Mouse (Mus musculus): Measurements from ENCODE around the gene Pitpnm2. TPM values are rescaled to one million over a fixed set of nuclear protein-coding genes. Genes with fewer than 3 reads are reported as not detected.
A peak's percentile ranks its signal among the peaks of the same experiment; 100 is the strongest.

The Pitpnm2 gene
- polyA plus RNA-seq, 1 experiment from 2014 or later = 1.9 TPM

DNA sequence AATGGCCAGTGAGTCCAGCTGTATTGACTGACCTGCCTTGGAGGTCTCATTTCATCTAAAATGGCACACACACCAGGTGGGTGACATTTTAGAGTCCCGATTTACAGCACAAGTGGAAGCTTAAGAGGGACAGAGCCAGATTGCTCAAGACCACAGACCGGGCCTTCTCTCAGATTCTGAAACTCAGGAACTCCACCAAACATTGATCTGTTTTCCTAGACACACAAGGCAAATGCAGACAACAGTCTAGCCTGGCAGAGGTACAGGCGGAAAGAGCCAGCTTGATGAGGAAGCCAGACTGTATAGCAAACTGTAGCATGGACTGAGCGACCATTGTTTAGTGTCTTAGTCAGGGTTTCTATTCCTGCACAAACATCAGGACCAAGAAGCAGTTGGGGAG lies 46.3 kb downstream of the Pitpnm2 start:
- Histone ChIP-seq H3K9me3 (replicated peaks; ENCODE audit: control insufficient read depth, low read length) (no peaks in the 10 kb centered on the region), H3K27ac (ENCODE audit: low read length) (no peak overlapping the region), H3K4me3 (ENCODE audit: low read depth, low read length) (no peak overlapping the region), H3K4me2 (ENCODE audit: low read depth, low read length) (no peak overlapping the region), H3K27me3 (ENCODE audit: control insufficient read depth, insufficient read depth, low read depth, low read length) (no peaks in the 10 kb centered on the region), H3K36me3 (ENCODE audit: control insufficient read depth, insufficient read depth) (no peaks in the 10 kb centered on the region), H3K9ac (ENCODE audit: low read depth, low read length) (no peak overlapping the region), H3K4me1 (ENCODE audit: control insufficient read depth, low read depth, low read length) (peaks cover 67% of the 10 kb centered on the region)
- WGBS (ENCODE audit: insufficient replicate concordance) = 70% methylated on average over 4 of the region's 4 CpGs
- ATAC-seq (ENCODE audit: low read depth) = no peak

GRCm38 (mm10) chr5:124202071-124202470 lies 47.5 kb downstream of the Pitpnm2 start:
- no peaks in the 10 kb centered on the region for H3K36me3 ChIP-seq (ENCODE audit: control insufficient read depth, insufficient read depth)

GRCm38 (mm10) chr5:124201564-124201963 lies 48.0 kb downstream of the Pitpnm2 start:
- no peaks in the 10 kb centered on the region for H3K27me3 ChIP-seq (ENCODE audit: control insufficient read depth, insufficient read depth, low read depth, low read length)
- peaks cover 55% of the 10 kb centered on the region for H3K4me1 ChIP-seq (ENCODE audit: control insufficient read depth, low read depth, low read length)
- no peak overlapping the region for H3K27ac ChIP-seq (ENCODE audit: low read length)
- no peaks in the 10 kb centered on the region for H3K9me3 ChIP-seq (replicated peaks; ENCODE audit: control insufficient read depth, low read length)
- no peaks in the 10 kb centered on the region for H3K36me3 ChIP-seq (ENCODE audit: control insufficient read depth, insufficient read depth)
- H3K4me3 ChIP-seq (ENCODE audit: low read depth, low read length) = no peak overlapping the region
- ATAC-seq (ENCODE audit: low read depth) = 0 out of 2 replicates have a peak, but pooled peaks have one; percentile 35
- H3K4me2 ChIP-seq (ENCODE audit: low read depth, low read length) = no peak overlapping the region
- no peak overlapping the region; the same call in 1 of the 2 replicates for H3K9ac ChIP-seq (ENCODE audit: low read depth, low read length)
- WGBS (ENCODE audit: insufficient replicate concordance) = 59% methylated on average over 2 of the region's 2 CpGs

More at GRCm38 (mm10) chr5:124202071-124202470, 47.5 kb downstream of the Pitpnm2 start:
- Histone ChIP-seq H3K4me1 (ENCODE audit: control insufficient read depth, low read depth, low read length) (peaks cover 59% of the 10 kb centered on the region), H3K4me3 (ENCODE audit: low read depth, low read length) (no peak overlapping the region), H3K27me3 (ENCODE audit: control insufficient read depth, insufficient read depth, low read depth, low read length) (no peaks in the 10 kb centered on the region), H3K4me2 (ENCODE audit: low read depth, low read length) (no peak overlapping the region), H3K27ac (ENCODE audit: low read length) (no peak overlapping the region), H3K9ac (ENCODE audit: low read depth, low read length) (no peak overlapping the region), H3K9me3 (replicated peaks; ENCODE audit: control insufficient read depth, low read length) (no peaks in the 10 kb centered on the region)
- 43% methylated on average over 4 of the region's 4 CpGs for WGBS (ENCODE audit: insufficient replicate concordance)
- no peak for ATAC-seq (ENCODE audit: low read depth)

- no peaks in the 10 kb centered on the region for H3K27me3 ChIP-seq (ENCODE audit: control insufficient read depth, insufficient read depth, low read depth, low read length)
- peaks cover 51% of the 10 kb centered on the region for H3K4me1 ChIP-seq (ENCODE audit: control insufficient read depth, low read depth, low read length)
- 26% methylated on average over 5 of the region's 5 CpGs for WGBS (ENCODE audit: insufficient replicate concordance)
- H3K4me2 ChIP-seq (ENCODE audit: low read depth, low read length) = no peak overlapping the region
- no peak overlapping the region for H3K27ac ChIP-seq (ENCODE audit: low read length)
- no peak overlapping the region for H3K9ac ChIP-seq (ENCODE audit: low read depth, low read length)
- ATAC-seq (ENCODE audit: low read depth) = peak; percentile 56
- H3K9me3 ChIP-seq (replicated peaks; ENCODE audit: control insufficient read depth, low read length) = no peaks in the 10 kb centered on the region
- no peak overlapping the region for H3K4me3 ChIP-seq (ENCODE audit: low read depth, low read length)
- H3K36me3 ChIP-seq (ENCODE audit: control insufficient read depth, insufficient read depth) = no peaks in the 10 kb centered on the region
These were observed 48.7 kb downstream of the Pitpnm2 start for GRCm38 (mm10) chr5:124200844-124201243.

GRCm38 (mm10) chr5:124199168-124199567 lies 50.4 kb downstream of the Pitpnm2 start:
- no peak overlapping the region for H3K9ac ChIP-seq (ENCODE audit: low read depth, low read length)
- no peak overlapping the region for H3K27ac ChIP-seq (ENCODE audit: low read length)
- no peaks in the 10 kb centered on the region for H3K9me3 ChIP-seq (replicated peaks; ENCODE audit: control insufficient read depth, low read length)
- WGBS (ENCODE audit: insufficient replicate concordance) = 84% methylated on average over 5 of the region's 5 CpGs
- no peak for ATAC-seq (ENCODE audit: low read depth)
- no peak overlapping the region for H3K4me3 ChIP-seq (ENCODE audit: low read depth, low read length)
- H3K4me2 ChIP-seq (ENCODE audit: low read depth, low read length) = no peak overlapping the region
- H3K27me3 ChIP-seq (ENCODE audit: control insufficient read depth, insufficient read depth, low read depth, low read length) = no peaks in the 10 kb centered on the region
- H3K4me1 ChIP-seq (ENCODE audit: control insufficient read depth, low read depth, low read length) = peaks cover 42% of the 10 kb centered on the region
- H3K36me3 ChIP-seq (ENCODE audit: control insufficient read depth, insufficient read depth) = no peaks in the 10 kb centered on the region

DNA sequence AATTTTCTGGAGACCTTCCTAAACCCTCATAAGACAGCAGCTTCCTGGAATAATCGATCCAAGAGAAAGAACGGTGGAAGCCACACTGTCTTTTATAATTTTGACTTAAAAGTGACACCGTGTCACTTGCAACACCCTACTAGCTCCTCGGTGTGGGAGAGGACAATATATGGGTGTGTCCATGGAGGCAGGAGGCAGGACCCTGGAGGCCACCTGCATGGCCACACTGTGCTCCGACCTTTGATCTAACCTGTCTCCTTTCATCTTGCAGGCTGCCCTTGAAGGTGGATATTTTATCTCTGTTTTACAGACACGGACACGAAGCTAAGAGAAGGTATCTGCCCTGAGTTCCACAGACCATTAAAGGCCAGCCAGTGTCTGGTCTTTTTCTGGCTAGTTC lies 51.1 kb downstream of the Pitpnm2 start:
- WGBS (ENCODE audit: insufficient replicate concordance) = 53% methylated on average over 7 of the region's 7 CpGs
- H3K4me2 ChIP-seq (ENCODE audit: low read depth, low read length) = no peak overlapping the region
- no peaks in the 10 kb centered on the region for H3K9me3 ChIP-seq (replicated peaks; ENCODE audit: control insufficient read depth, low read length)
- H3K27me3 ChIP-seq (ENCODE audit: control insufficient read depth, insufficient read depth, low read depth, low read length) = no peaks in the 10 kb centered on the region
- H3K4me1 ChIP-seq (ENCODE audit: control insufficient read depth, low read depth, low read length) = peaks cover 38% of the 10 kb centered on the region
- H3K27ac ChIP-seq (ENCODE audit: low read length) = no peak overlapping the region
- no peak overlapping the region for H3K4me3 ChIP-seq (ENCODE audit: low read depth, low read length)
- H3K36me3 ChIP-seq (ENCODE audit: control insufficient read depth, insufficient read depth) = no peaks in the 10 kb centered on the region
- no peak for ATAC-seq (ENCODE audit: low read depth)
- H3K9ac ChIP-seq (ENCODE audit: low read depth, low read length) = no peak overlapping the region

DNA sequence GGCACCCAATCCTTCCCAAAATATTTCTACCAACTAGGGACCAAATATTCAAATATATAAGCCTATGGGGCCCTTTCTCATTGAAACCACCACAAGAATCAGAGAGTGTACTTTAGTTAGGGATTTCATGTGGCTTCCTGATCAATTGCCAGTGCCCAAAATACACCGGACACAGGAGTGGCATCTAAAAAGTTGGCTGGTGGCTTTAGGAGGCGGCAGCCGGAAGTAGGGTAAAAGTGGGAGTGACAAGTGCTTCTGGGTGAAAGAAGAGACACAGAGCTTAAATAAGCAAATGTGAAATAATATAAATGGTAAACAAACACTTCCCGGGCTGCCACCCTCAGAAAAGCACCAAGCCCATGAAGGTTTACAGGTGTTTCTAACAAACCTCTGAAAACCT lies 53.5 kb downstream of the Pitpnm2 start:
- peaks cover 27% of the 10 kb centered on the region for H3K4me1 ChIP-seq (ENCODE audit: control insufficient read depth, low read depth, low read length)
- H3K27me3 ChIP-seq (ENCODE audit: control insufficient read depth, insufficient read depth, low read depth, low read length) = no peaks in the 10 kb centered on the region
- H3K27ac ChIP-seq (ENCODE audit: low read length) = no peak overlapping the region
- ATAC-seq (ENCODE audit: low read depth) = no peak
- no peak overlapping the region for H3K4me3 ChIP-seq (ENCODE audit: low read depth, low read length)
- no peak overlapping the region for H3K9ac ChIP-seq (ENCODE audit: low read depth, low read length)
- H3K36me3 ChIP-seq (ENCODE audit: control insufficient read depth, insufficient read depth) = no peaks in the 10 kb centered on the region
- 76% methylated on average over 4 of the region's 4 CpGs for WGBS (ENCODE audit: insufficient replicate concordance)
- H3K9me3 ChIP-seq (replicated peaks; ENCODE audit: control insufficient read depth, low read length) = no peaks in the 10 kb centered on the region
- no peak overlapping the region for H3K4me2 ChIP-seq (ENCODE audit: low read depth, low read length)

DNA sequence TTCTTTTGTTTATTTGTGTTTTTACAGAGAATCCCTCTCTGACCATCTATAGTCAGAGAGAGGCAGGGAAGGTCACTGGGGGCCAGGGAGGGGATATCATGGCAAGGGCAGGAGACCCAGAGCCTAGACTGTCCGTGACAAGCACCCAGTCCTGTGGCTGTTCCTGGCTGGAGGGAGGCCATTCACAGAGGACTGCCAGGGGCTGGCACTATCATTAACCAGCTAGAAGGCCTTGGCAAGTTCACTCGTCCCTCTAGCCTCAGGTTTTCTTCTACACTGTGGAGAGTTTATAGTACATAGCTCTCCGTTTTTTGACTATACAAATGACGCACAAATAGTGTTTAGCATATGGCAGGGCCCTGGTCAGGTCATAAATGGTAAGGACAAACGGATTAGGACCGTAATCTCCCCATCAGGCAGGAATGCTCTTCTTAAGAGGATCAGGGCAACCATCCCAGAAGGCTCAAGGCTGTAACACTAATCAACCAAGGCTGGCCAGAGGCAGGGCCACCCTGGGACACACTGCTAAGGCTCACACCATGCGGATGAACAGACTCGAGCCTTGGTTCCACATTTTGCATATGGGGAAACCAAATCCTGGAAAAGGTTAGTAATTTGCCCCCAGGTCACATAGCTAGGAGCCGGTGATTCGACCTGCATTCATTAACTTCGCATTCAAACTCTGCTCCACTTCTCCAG lies 55.0 kb downstream of the Pitpnm2 start:
- Histone ChIP-seq H3K27me3 (ENCODE audit: control insufficient read depth, insufficient read depth, low read depth, low read length) (no peaks in the 10 kb centered on the region), H3K9me3 (replicated peaks; ENCODE audit: control insufficient read depth, low read length) (no peaks in the 10 kb centered on the region), H3K9ac (ENCODE audit: low read depth, low read length) (no peak overlapping the region), H3K27ac (ENCODE audit: low read length) (no peak overlapping the region), H3K4me3 (ENCODE audit: low read depth, low read length) (no peak overlapping the region), H3K36me3 (ENCODE audit: control insufficient read depth, insufficient read depth) (no peaks in the 10 kb centered on the region), H3K4me2 (ENCODE audit: low read depth, low read length) (no peak overlapping the region), H3K4me1 (ENCODE audit: control insufficient read depth, low read depth, low read length) (peaks cover 18% of the 10 kb centered on the region)
- WGBS (ENCODE audit: insufficient replicate concordance) = 74% methylated on average over 11 of the region's 11 CpGs
- ATAC-seq (ENCODE audit: low read depth) = no peak

DNA sequence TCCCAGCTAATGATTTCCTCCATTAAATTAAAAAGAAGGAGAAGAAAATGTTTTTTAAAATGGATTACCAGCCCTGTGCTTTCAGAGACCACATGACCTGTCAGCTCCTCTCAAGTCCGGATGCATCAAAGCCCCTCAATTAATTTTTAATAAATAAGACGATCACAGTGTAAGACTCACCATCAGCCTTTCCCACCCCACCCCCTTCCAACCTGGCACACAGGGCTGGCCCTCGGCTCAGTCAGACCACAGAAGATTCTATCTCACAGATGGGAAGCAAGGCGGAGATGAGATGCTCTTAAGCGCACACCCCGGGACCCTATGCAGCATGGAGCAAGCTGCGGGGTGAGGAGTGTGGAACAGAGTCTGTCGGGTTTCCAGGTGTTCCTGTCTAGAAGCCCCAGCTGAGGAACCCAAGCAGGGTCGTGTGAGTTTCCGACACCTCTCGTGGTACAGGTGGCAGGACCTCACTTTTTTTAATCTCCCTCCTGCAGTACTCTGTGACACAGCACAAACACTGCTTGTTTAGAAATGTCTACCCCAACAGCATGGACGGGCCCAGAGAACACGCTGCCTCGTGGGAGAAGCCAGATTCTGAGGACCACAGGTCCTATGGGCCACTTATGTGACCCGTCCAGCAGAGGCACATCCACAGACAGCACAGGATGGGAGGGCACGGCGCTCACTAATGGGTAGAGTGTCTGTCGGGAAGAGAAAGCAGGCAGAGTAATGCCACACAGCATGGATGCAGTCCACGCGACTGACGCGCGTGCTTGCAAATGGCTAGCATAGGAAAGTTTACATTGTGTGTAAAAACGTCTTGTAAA lies 56.1 kb downstream of the Pitpnm2 start:
- H3K27me3 ChIP-seq (ENCODE audit: control insufficient read depth, insufficient read depth, low read depth, low read length) = no peaks in the 10 kb centered on the region
- H3K9ac ChIP-seq (ENCODE audit: low read depth, low read length) = no peak overlapping the region
- WGBS (ENCODE audit: insufficient replicate concordance) = 69% methylated on average over 24 of the region's 24 CpGs
- no peak overlapping the region for H3K27ac ChIP-seq (ENCODE audit: low read length)
- ATAC-seq (ENCODE audit: low read depth) = no peak
- H3K4me1 ChIP-seq (ENCODE audit: control insufficient read depth, low read depth, low read length) = peaks cover 17% of the 10 kb centered on the region
- no peak overlapping the region for H3K4me2 ChIP-seq (ENCODE audit: low read depth, low read length)
- no peaks in the 10 kb centered on the region for H3K9me3 ChIP-seq (replicated peaks; ENCODE audit: control insufficient read depth, low read length)
- H3K36me3 ChIP-seq (ENCODE audit: control insufficient read depth, insufficient read depth) = no peaks in the 10 kb centered on the region
- H3K4me3 ChIP-seq (ENCODE audit: low read depth, low read length) = no peak overlapping the region

Measured in liver, embryonic 16.5 days (tissue).